Mouse (Mus musculus) T-helper 1 cell (primary cell): ENCODE results near the gene Mks1.
"Not testable (repeated sequence)": the region's sequence is repeated elsewhere in the genome, so short reads cannot be mapped to it uniquely, and the experiment has no call there.

Source experiments
- in situ Hi-C: fragments of 300-600 bp; cut with MboI, MseI; formaldehyde crosslinking; loops from one replicate; pipeline ENCODE4 v1.15.1; 2025; ENCODE audit warnings: high pct_unique_total_duplicates

The Mks1 gene

GRCm38 (mm10) chr11:87852690-87853596, at the start of gene Mks1:
TSS of gene Mks1 (plus strand) at chr11:87853215.
- in situ Hi-C loops = no loop called here

- in situ Hi-C loops = no loop called here
Observed at GRCm38 (mm10) chr11:87805448-87805847, 47.6 kb upstream of the Mks1 start.

- in situ Hi-C loops = no loop called here
Observed at GRCm38 (mm10) chr11:87807433-87807832, 45.6 kb upstream of the Mks1 start.

GRCm38 (mm10) chr11:87808236-87808635, 44.8 kb upstream of the Mks1 start:
- in situ Hi-C loops = no loop called here

GRCm38 (mm10) chr11:87811396-87811795, 41.6 kb upstream of the Mks1 start:
- in situ Hi-C loops = no loop called here

GRCm38 (mm10) chr11:87814831-87815230, 38.2 kb upstream of the Mks1 start:
- in situ Hi-C loops = no loop called here

- in situ Hi-C loops = no loop called here
Observed at GRCm38 (mm10) chr11:87816707-87817442, 36.1 kb upstream of the Mks1 start.

GRCm38 (mm10) chr11:87817443-87817773, 35.6 kb upstream of the Mks1 start:
- in situ Hi-C loops = no loop called here

GRCm38 (mm10) chr11:87821502-87821901, 31.5 kb upstream of the Mks1 start:
- in situ Hi-C loops = no loop called here

GRCm38 (mm10) chr11:87828239-87828900, 24.6 kb upstream of the Mks1 start, which contains the start of gene Lpo:
TSS of gene Lpo (minus strand) at chr11:87828289.
- in situ Hi-C loops = no loop called here

- in situ Hi-C loops = no loop called here
Observed at GRCm38 (mm10) chr11:87840676-87841075, 12.3 kb upstream of the Mks1 start.

GRCm38 (mm10) chr11:87841436-87841835, 11.6 kb upstream of the Mks1 start:
- in situ Hi-C loops = no loop called here

GRCm38 (mm10) chr11:87846968-87847600, 5.9 kb upstream of the Mks1 start:
- in situ Hi-C loops = no loop called here

GRCm38 (mm10) chr11:87847884-87848283, 5.1 kb upstream of the Mks1 start:
- in situ Hi-C loops = no loop called here

GRCm38 (mm10) chr11:87853597-87853954, 561 bp downstream of the Mks1 start:
- in situ Hi-C loops = no loop called here

- in situ Hi-C loops = no loop called here
Observed at GRCm38 (mm10) chr11:87854550-87854949, 1.5 kb downstream of the Mks1 start.

GRCm38 (mm10) chr11:87859273-87859672, 6.3 kb downstream of the Mks1 start:
- in situ Hi-C loops = no loop called here

GRCm38 (mm10) chr11:87860426-87860825, 7.4 kb downstream of the Mks1 start:
- in situ Hi-C loops = no loop called here

- in situ Hi-C loops = no loop called here
Observed at GRCm38 (mm10) chr11:87862805-87863204, 9.8 kb downstream of the Mks1 start.

- in situ Hi-C loops = not testable (repeated sequence)
Observed at GRCm38 (mm10) chr11:87866891-87867290, 13.9 kb downstream of the Mks1 start.

- in situ Hi-C loops = no loop called here
Observed at GRCm38 (mm10) chr11:87870096-87870495, 17.1 kb downstream of the Mks1 start.

- in situ Hi-C loops = no loop called here
Observed at GRCm38 (mm10) chr11:87871766-87872165, 18.8 kb downstream of the Mks1 start.
